Mouse (Mus musculus): ENCODE measurements around the gene Izumo4.

- TF ChIP-seq TAL1 (IDR thresholded peaks at IDR 0.05; ENCODE audit: low read length), result no peak
- TF ChIP-seq GATA1 (IDR thresholded peaks at IDR 0.05; ENCODE audit: low read length), result no peak
These were observed 25.6 kb upstream of the Izumo4 start for GRCm38 (mm10) chr10:80676198-80676928.
